Mouse (Mus musculus): ENCODE results near the gene Lats1.

DNA sequence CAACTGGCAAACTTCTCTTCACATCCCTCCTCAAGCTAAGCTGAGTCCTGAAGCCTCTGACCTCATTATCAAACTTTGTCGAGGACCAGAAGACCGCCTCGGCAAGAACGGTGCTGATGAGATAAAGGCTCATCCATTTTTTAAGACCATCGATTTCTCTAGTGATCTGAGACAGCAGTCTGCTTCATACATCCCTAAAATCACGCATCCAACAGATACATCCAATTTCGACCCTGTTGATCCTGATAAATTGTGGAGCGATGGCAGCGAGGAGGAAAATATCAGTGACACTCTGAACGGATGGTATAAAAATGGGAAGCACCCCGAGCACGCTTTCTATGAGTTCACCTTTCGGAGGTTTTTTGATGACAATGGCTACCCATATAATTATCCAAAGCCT lies 31.5 kb downstream of the Lats1 start:
- TF ChIP-seq CTCF (IDR thresholded peaks at IDR 0.05; ENCODE audit: low read depth, low read length) (no peak), GATA1 (IDR thresholded peaks at IDR 0.05; ENCODE audit: borderline replicate concordance, low read length) (no peak)

Measured in G1E (cell line).